Mouse (Mus musculus) liver (tissue): ENCODE data around the gene Gm28230.
A peak's percentile ranks its signal among the peaks of the same experiment; 100 is the strongest.

Experiments
- DNase-seq: peaks from one replicate; pipeline ENCODE4 v3.0.0-alpha.2; 2020; ENCODE audit warnings: mixed read lengths

The Gm28230 gene

GRCm38 (mm10) chr2:74704393-74704998, 22.0 kb upstream of the Gm28230 start, which contains the start of gene Hoxd8:
Gene Hoxd8 (plus strand): TSS chr2:74704615.
- DNase-seq: no peak

- no peak for DNase-seq
These were observed 21.5 kb upstream of the Gm28230 start for GRCm38 (mm10) chr2:74704999-74705466.

- DNase-seq: no peak
These were observed 20.9 kb upstream of the Gm28230 start for GRCm38 (mm10) chr2:74705467-74706089.

- DNase-seq: no peak
These were observed 20.1 kb upstream of the Gm28230 start for GRCm38 (mm10) chr2:74706393-74706960.

GRCm38 (mm10) chr2:74707599-74707998, 18.9 kb upstream of the Gm28230 start:
- no peak for DNase-seq

- DNase-seq: no peak
These were observed 17.9 kb upstream of the Gm28230 start for GRCm38 (mm10) chr2:74708676-74709075.

GRCm38 (mm10) chr2:74709465-74710419, 16.8 kb upstream of the Gm28230 start:
- DNase-seq: no peak

- no peak for DNase-seq
These were observed 15.5 kb upstream of the Gm28230 start for GRCm38 (mm10) chr2:74710929-74711543.

- DNase-seq: no peak
These were observed 14.6 kb upstream of the Gm28230 start, which contains the start of the genes Hoxd3 and Hoxd4 for GRCm38 (mm10) chr2:74711721-74712621. Gene Hoxd3 (plus strand): TSS chr2:74711927. Gene Hoxd4 (plus strand): TSS chr2:74711929.

- no peak for DNase-seq
These were observed 13.0 kb upstream of the Gm28230 start for GRCm38 (mm10) chr2:74713239-74714150.

GRCm38 (mm10) chr2:74714156-74714789, 12.3 kb upstream of the Gm28230 start:
- no peak for DNase-seq

GRCm38 (mm10) chr2:74714881-74715280, 11.6 kb upstream of the Gm28230 start:
- no peak for DNase-seq

GRCm38 (mm10) chr2:74715504-74716241, 10.9 kb upstream of the Gm28230 start:
- DNase-seq: peak; percentile 81

- DNase-seq: no peak
These were observed 6.1 kb upstream of the Gm28230 start for GRCm38 (mm10) chr2:74720384-74720783.

GRCm38 (mm10) chr2:74720955-74721491, 5.5 kb upstream of the Gm28230 start:
- no peak for DNase-seq

- DNase-seq: no peak
These were observed 4.6 kb upstream of the Gm28230 start for GRCm38 (mm10) chr2:74721882-74722281.

GRCm38 (mm10) chr2:74722949-74723348, 3.6 kb upstream of the Gm28230 start:
- no peak for DNase-seq

- DNase-seq: no peak
These were observed 2.1 kb upstream of the Gm28230 start for GRCm38 (mm10) chr2:74724244-74725015.
